Mouse (Mus musculus): Measurements from ENCODE around the gene Ncl. TPM values are rescaled to one million over a fixed set of nuclear protein-coding genes. Genes with fewer than 3 reads are reported as not detected.

The Ncl gene
- 100 to 1,000 TPM; 107 to 120 TPM for total RNA-seq (2021)
- long read RNA-seq, experiment 1, full-length matches to known transcripts: 71 of 90 reads
- long read RNA-seq, experiment 1, partial matches to known transcripts: 12 of 90 reads
- long read RNA-seq, experiment 1, other reads (novel, unspliced or antisense): 7 of 90 reads
- long read RNA-seq, experiment 2, full-length matches to known transcripts: 101 of 119 reads
- long read RNA-seq, experiment 2, partial matches to known transcripts: 7 of 119 reads
- long read RNA-seq, experiment 2, other reads (novel, unspliced or antisense): 11 of 119 reads

GRCm38 (mm10) chr1:86358906-86359797 lies at the start of gene Ncl:
Ncl (minus strand) TSS chr1:86359400.
- intact Hi-C loops (cut with DNase I; ENCODE audit: low total_unique reads): no loop called here
- peak; percentile 99 for DNase-seq

- intact Hi-C loops (cut with DNase I; ENCODE audit: low total_unique reads): no loop called here
- DNase-seq: no peak
These were observed 49.3 kb upstream of the Ncl start for GRCm38 (mm10) chr1:86408515-86408914.

GRCm38 (mm10) chr1:86406914-86407313 lies 47.7 kb upstream of the Ncl start:
- DNase-seq: no peak
- intact Hi-C loops (cut with DNase I; ENCODE audit: low total_unique reads): no loop called here

GRCm38 (mm10) chr1:86406313-86406712 lies 47.1 kb upstream of the Ncl start:
- intact Hi-C loops (cut with DNase I; ENCODE audit: low total_unique reads): no loop called here

GRCm38 (mm10) chr1:86404834-86405233 lies 45.6 kb upstream of the Ncl start:
- intact Hi-C loops (cut with DNase I; ENCODE audit: low total_unique reads): no loop called here
- DNase-seq: no peak

More at GRCm38 (mm10) chr1:86406313-86406712, 47.1 kb upstream of the Ncl start:
- no peak for DNase-seq

GRCm38 (mm10) chr1:86400096-86400754 lies 41.0 kb upstream of the Ncl start:
- intact Hi-C loops (cut with DNase I; ENCODE audit: low total_unique reads): no loop called here
- no peak for DNase-seq

- no peak for DNase-seq
- intact Hi-C loops (cut with DNase I; ENCODE audit: low total_unique reads): no loop called here
These were observed 40.1 kb upstream of the Ncl start for GRCm38 (mm10) chr1:86399322-86399721.

- no peak for DNase-seq
- intact Hi-C loops (cut with DNase I; ENCODE audit: low total_unique reads): no loop called here
These were observed 39.0 kb upstream of the Ncl start for GRCm38 (mm10) chr1:86398222-86398621.

GRCm38 (mm10) chr1:86397621-86398020 lies 38.4 kb upstream of the Ncl start:
- intact Hi-C loops (cut with DNase I; ENCODE audit: low total_unique reads): no loop called here
- DNase-seq: no peak

- intact Hi-C loops (cut with DNase I; ENCODE audit: low total_unique reads): no loop called here
- no peak for DNase-seq
These were observed 36.7 kb upstream of the Ncl start for GRCm38 (mm10) chr1:86395897-86396296.

GRCm38 (mm10) chr1:86394246-86394645 lies 35.0 kb upstream of the Ncl start:
- intact Hi-C loops (cut with DNase I; ENCODE audit: low total_unique reads): no loop called here
- no peak for DNase-seq

GRCm38 (mm10) chr1:86393219-86393618 lies 34.0 kb upstream of the Ncl start:
- intact Hi-C loops (cut with DNase I; ENCODE audit: low total_unique reads): no loop called here
- DNase-seq: no peak

GRCm38 (mm10) chr1:86391425-86391824 lies 32.2 kb upstream of the Ncl start:
- no peak for DNase-seq
- intact Hi-C loops (cut with DNase I; ENCODE audit: low total_unique reads): no loop called here

- intact Hi-C loops (cut with DNase I; ENCODE audit: low total_unique reads): no loop called here
- peak; percentile 70 for DNase-seq
These were observed 30.0 kb upstream of the Ncl start for GRCm38 (mm10) chr1:86389230-86389629.

GRCm38 (mm10) chr1:86381027-86381426 lies 21.8 kb upstream of the Ncl start:
- DNase-seq: peak; percentile 48
- intact Hi-C loops (cut with DNase I; ENCODE audit: low total_unique reads): loop anchor here (5.0 kb wide), 1 partner anchor 46 kb away; the partner anchor contains the start of genes Nmur1 and Tex44

GRCm38 (mm10) chr1:86379161-86379569 lies 20.0 kb upstream of the Ncl start:
- intact Hi-C loops (cut with DNase I; ENCODE audit: low total_unique reads): no loop called here
- DNase-seq: peak; percentile 29

GRCm38 (mm10) chr1:86378662-86379061 lies 19.5 kb upstream of the Ncl start:
- intact Hi-C loops (cut with DNase I; ENCODE audit: low total_unique reads): no loop called here
- DNase-seq: no peak

GRCm38 (mm10) chr1:86376354-86376753 lies 17.2 kb upstream of the Ncl start:
- no peak for DNase-seq

GRCm38 (mm10) chr1:86371997-86372396 lies 12.8 kb upstream of the Ncl start:
- DNase-seq: peak; percentile 61
- intact Hi-C loops (cut with DNase I; ENCODE audit: low total_unique reads): no loop called here

More at GRCm38 (mm10) chr1:86376354-86376753, 17.2 kb upstream of the Ncl start:
- intact Hi-C loops (cut with DNase I; ENCODE audit: low total_unique reads): no loop called here

- no peak for DNase-seq
- intact Hi-C loops (cut with DNase I; ENCODE audit: low total_unique reads): no loop called here
These were observed 8.9 kb upstream of the Ncl start for GRCm38 (mm10) chr1:86368086-86368485.

All from gastrocnemius, postnatal 14 days (tissue).